Mouse (Mus musculus): ENCODE results near the gene Esp8. TPM values are rescaled to one million over a fixed set of nuclear protein-coding genes. Genes with fewer than 3 reads are reported as not detected.
"Not testable (repeated sequence)": the region's sequence is repeated elsewhere in the genome, so short reads cannot be mapped to it uniquely, and the experiment has no call there.

Gene Esp8
- not detected for polyA plus RNA-seq (2021)

- no peak for TF ChIP-seq CTCF (IDR thresholded peaks at IDR 0.05)
- ATAC-seq, result no peak
- POLR2A ChIA-PET, result no interaction called here
- in situ Hi-C loops (cut with MboI; ENCODE audit: low pct_unique_long_range_greater_than_20kb), result no loop called here
- no peak for DNase-seq (ENCODE audit: low read depth, low spot score)
- CTCF ChIA-PET, result no interaction called here
- no peaks in the 10 kb centered on the region for H3K27me3 ChIP-seq
Measured at GRCm38 (mm10) chr17:40519818-40520217, at the start of gene Esp8. Esp8 (plus strand) TSS chr17:40520022.

- ATAC-seq; POLR2A ChIA-PET; H3K27me3 ChIP-seq; CTCF ChIA-PET; DNase-seq (ENCODE audit: low read depth, low spot score); in situ Hi-C loops (cut with MboI; ENCODE audit: low pct_unique_long_range_greater_than_20kb): not testable (repeated sequence)
Measured at GRCm38 (mm10) chr17:40483566-40483965, 36.3 kb upstream of the Esp8 start.

- POLR2A ChIA-PET; DNase-seq (ENCODE audit: low read depth, low spot score); ATAC-seq; H3K27me3 ChIP-seq; in situ Hi-C loops (cut with MboI; ENCODE audit: low pct_unique_long_range_greater_than_20kb); CTCF ChIA-PET: not testable (repeated sequence)
Measured at GRCm38 (mm10) chr17:40495468-40496185, 24.2 kb upstream of the Esp8 start.

- DNase-seq (ENCODE audit: low read depth, low spot score) (no peak), ATAC-seq (no peak)
- ChIA-PET CTCF (no interaction called here), POLR2A (no interaction called here)
- no peak for TF ChIP-seq CTCF (IDR thresholded peaks at IDR 0.05)
- H3K27me3 ChIP-seq, result no peaks in the 10 kb centered on the region
- in situ Hi-C loops (cut with MboI; ENCODE audit: low pct_unique_long_range_greater_than_20kb), result no loop called here
Measured at GRCm38 (mm10) chr17:40529813-40530212, 10.0 kb downstream of the Esp8 start.

- ChIA-PET CTCF (no interaction called here), POLR2A (no interaction called here)
- TF ChIP-seq CTCF (IDR thresholded peaks at IDR 0.05), result no peak
- no peak for ATAC-seq
- DNase-seq (ENCODE audit: low read depth, low spot score), result no peak
- no peaks in the 10 kb centered on the region for H3K27me3 ChIP-seq
- in situ Hi-C loops (cut with MboI; ENCODE audit: low pct_unique_long_range_greater_than_20kb), result no loop called here
Measured at GRCm38 (mm10) chr17:40531147-40531546, 11.3 kb downstream of the Esp8 start.

GRCm38 (mm10) chr17:40547005-40547404 is 27.2 kb downstream of the Esp8 start:
- POLR2A ChIA-PET; H3K27me3 ChIP-seq; ATAC-seq; DNase-seq (ENCODE audit: low read depth, low spot score); in situ Hi-C loops (cut with MboI; ENCODE audit: low pct_unique_long_range_greater_than_20kb): not testable (repeated sequence)
- CTCF ChIA-PET, result interaction anchor here (1.1 kb wide), 1 partner anchor 13 kb away, joined by 3 read pairs; no protein-coding TSS in a partner anchor

- no peak for ATAC-seq
- ChIA-PET CTCF (interaction anchor here (1.0 kb wide), 1 partner anchor 270 kb away, joined by 3 read pairs; no protein-coding TSS in a partner anchor), POLR2A (no interaction called here)
- no peak for DNase-seq (ENCODE audit: low read depth, low spot score)
- no peak for TF ChIP-seq CTCF (IDR thresholded peaks at IDR 0.05)
- in situ Hi-C loops (cut with MboI; ENCODE audit: low pct_unique_long_range_greater_than_20kb), result no loop called here
- peaks cover 4% of the 10 kb centered on the region for H3K27me3 ChIP-seq
Measured at GRCm38 (mm10) chr17:40553470-40553869, 33.6 kb downstream of the Esp8 start.

- in situ Hi-C loops (cut with MboI; ENCODE audit: low pct_unique_long_range_greater_than_20kb), result no loop called here
- TF ChIP-seq CTCF (IDR thresholded peaks at IDR 0.05), result no peak
- H3K27me3 ChIP-seq, result no peaks in the 10 kb centered on the region
- POLR2A ChIA-PET, result no interaction called here
- CTCF ChIA-PET, result no interaction called here
- no peak for DNase-seq (ENCODE audit: low read depth, low spot score)
- no peak for ATAC-seq
Measured at GRCm38 (mm10) chr17:40561207-40561606, 41.4 kb downstream of the Esp8 start, which contains the start of gene Esp6. Esp6 (plus strand) TSS chr17:40561507.

Other genes with a start within 250 kb of the Esp8 start
- 1.8 TPM for gene Crisp1, start 200.8 kb upstream of the Esp8 start, polyA plus RNA-seq (2021)
- gene Esp6, start 41.5 kb downstream of the Esp8 start, polyA plus RNA-seq (2021), result not detected
- gene Esp4, start 78.6 kb downstream of the Esp8 start, polyA plus RNA-seq (2021), result not detected
- gene Esp3, start 112.1 kb downstream of the Esp8 start, polyA plus RNA-seq (2021), result not detected
- gene Esp1, start 207.1 kb downstream of the Esp8 start, polyA plus RNA-seq (2021), result not detected

All from Patski (cell line).